Mouse (Mus musculus) embryonic facial prominence, embryonic 11.5 days (tissue): ENCODE results near the gene Wdr83. TPM values are rescaled to one million over a fixed set of nuclear protein-coding genes. Genes with fewer than 3 reads are reported as not detected.

Experiments used
- ATAC-seq: fragments of 200-750 bp; cut with Nextera tagmentation; replicated peaks from 2 replicates; pipeline ENCODE4 v1.8.0; 2017; ENCODE audit warnings: low read depth; ENCODE audit not compliant: insufficient number of reproducible peaks, low FRiP score, low TSS enrichment
- DNase-seq: peaks from one replicate; pipeline ENCODE4 v3.0.0-alpha.2; 2015; ENCODE audit warnings: low spot score
- H3K27ac ChIP-seq: fragments of 300-500 bp; sonication (generic); replicated peaks from 2 replicates; pipeline ENCODE4 v1.5.1; 2014; ENCODE audit warnings: mild to moderate bottlenecking, low read depth, low read length, control low read depth
- H3K27me3 ChIP-seq: fragments of 300-500 bp; sonication (generic); 2 replicates; pipeline ENCODE4 v1.6.1; 2014; ENCODE audit warnings: mild to moderate bottlenecking, low read length, moderate library complexity, mixed read lengths; ENCODE audit not compliant: control insufficient read depth, insufficient read depth
- H3K36me3 ChIP-seq: fragments of 300-500 bp; sonication (generic); replicated peaks from 2 replicates; pipeline ENCODE4 v1.6.1; 2014; ENCODE audit warnings: low read depth, mild to moderate bottlenecking, low read length, moderate library complexity, mixed read lengths; ENCODE audit not compliant: control insufficient read depth, insufficient read depth
- H3K4me1 ChIP-seq: fragments of 300-500 bp; sonication (generic); 2 replicates; pipeline ENCODE4 v1.6.1; 2014; ENCODE audit warnings: low read length, mixed read lengths; ENCODE audit not compliant: control insufficient read depth, insufficient read depth
- H3K4me2 ChIP-seq: fragments of 300-500 bp; sonication (generic); 2 replicates; pipeline ENCODE4 v1.6.1; 2014; ENCODE audit warnings: low read depth, mild to moderate bottlenecking, control low read depth, low read length, moderate library complexity
- H3K4me3 ChIP-seq: fragments of 300-500 bp; sonication (generic); 2 replicates; pipeline ENCODE4 v1.5.1; 2014; ENCODE audit warnings: low read depth, low read length, control low read depth
- H3K9ac ChIP-seq: fragments of 300-500 bp; sonication (generic); replicated peaks from 2 replicates; pipeline ENCODE4 v1.6.1; 2014; ENCODE audit warnings: mild to moderate bottlenecking, control low read depth, low read length
- H3K9me3 ChIP-seq: fragments of 300-500 bp; sonication (generic); replicated peaks from 2 replicates; pipeline ENCODE4 v1.6.1; 2016; ENCODE audit warnings: mild to moderate bottlenecking, low read length, inconsistent platforms, mixed read lengths; ENCODE audit not compliant: control insufficient read depth
- WGBS: fragments of 180-500 bp; shearing (Covaris S2); extraction: QIAGEN DNeasy Blood & Tissue Kit; methylation state at CpG from one replicate; pipeline ENCODE4 v1.1.7; 2014; 5-methylcytosine and 5-hydroxymethylcytosine counted together
- polyA plus RNA-seq: library from polyadenylated mRNA; unstranded; fragments of >200 nt; fragmentation: Nextera tagmentation; extraction: Ambion mirVana; gene quantifications from 2 replicates; pipeline ENCODE4 v1.2.1, GENCODE M21; 2014

The Wdr83 gene
- polyA plus RNA-seq, 1 experiment from 2014 or later, result 48.6 TPM

GRCm38 (mm10) chr8:85074617-85075016 is 6.5 kb downstream of the Wdr83 start:
- no peak overlapping the region for H3K4me2 ChIP-seq
- no peaks in the 10 kb centered on the region for H3K4me1 ChIP-seq
- WGBS, result 88% methylated on average over 10 of the region's 10 CpGs
- H3K27ac ChIP-seq, result no peak overlapping the region
- ATAC-seq, result no peak
- no peak overlapping the region for H3K9ac ChIP-seq
- no peaks in the 10 kb centered on the region for H3K9me3 ChIP-seq
- no peak overlapping the region for H3K4me3 ChIP-seq
- no peaks in the 10 kb centered on the region; the same call in 1 of the 2 replicates for H3K36me3 ChIP-seq
- no peaks in the 10 kb centered on the region for H3K27me3 ChIP-seq
- DNase-seq, result no peak

DNA sequence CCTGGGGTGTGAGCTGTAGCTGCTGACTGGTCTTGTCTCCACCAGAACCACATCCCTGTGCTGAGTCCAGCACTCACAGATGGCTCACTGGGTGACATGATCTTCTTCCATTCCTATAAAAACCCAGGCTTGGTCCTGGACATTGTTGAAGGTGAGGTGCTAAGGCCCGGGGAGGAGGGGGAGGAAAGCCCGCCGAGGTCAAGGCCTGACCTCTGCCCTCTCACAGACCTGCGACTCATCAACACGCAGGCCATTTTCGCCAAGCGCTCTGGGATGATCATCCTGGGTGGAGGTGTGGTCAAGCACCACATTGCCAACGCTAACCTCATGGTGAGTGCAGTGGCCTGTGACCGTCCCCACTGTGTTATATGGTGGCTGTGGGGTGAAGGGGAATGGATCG is 6.9 kb downstream of the Wdr83 start:
- H3K9me3 ChIP-seq, result no peaks in the 10 kb centered on the region
- H3K36me3 ChIP-seq, result no peaks in the 10 kb centered on the region; the same call in 1 of the 2 replicates
- no peaks in the 10 kb centered on the region for H3K27me3 ChIP-seq
- WGBS, result 81% methylated on average over 10 of the region's 10 CpGs
- ATAC-seq, result no peak
- no peak overlapping the region for H3K4me3 ChIP-seq
- H3K9ac ChIP-seq, result no peak overlapping the region
- H3K4me2 ChIP-seq, result no peak overlapping the region
- no peak overlapping the region for H3K27ac ChIP-seq
- H3K4me1 ChIP-seq, result no peaks in the 10 kb centered on the region
- DNase-seq, result no peak

- no peak for DNase-seq
- Histone ChIP-seq H3K27me3 (no peaks in the 10 kb centered on the region), H3K27ac (no peak overlapping the region)
Measured at GRCm38 (mm10) chr8:85073041-85073612, 8.0 kb downstream of the Wdr83 start.

GRCm38 (mm10) chr8:85072364-85072929 is 8.7 kb downstream of the Wdr83 start:
- H3K36me3 ChIP-seq, result no peaks in the 10 kb centered on the region; the same call in 1 of the 2 replicates

More at GRCm38 (mm10) chr8:85073041-85073612, 8.0 kb downstream of the Wdr83 start:
- Histone ChIP-seq H3K9me3 (no peaks in the 10 kb centered on the region), H3K36me3 (no peaks in the 10 kb centered on the region; the same call in 1 of the 2 replicates), H3K9ac (no peak overlapping the region), H3K4me2 (no peak overlapping the region), H3K4me1 (no peaks in the 10 kb centered on the region), H3K4me3 (no peak overlapping the region)
- WGBS, result 93% methylated on average over 15 of the region's 15 CpGs
- ATAC-seq, result no peak

GRCm38 (mm10) chr8:85071514-85072281 is 9.4 kb downstream of the Wdr83 start, which contains the start of gene Dhps:
Gene Dhps, plus strand, starts transcription at chr8:85071757.
- Histone ChIP-seq H3K36me3 (no peaks in the 10 kb centered on the region; the same call in 1 of the 2 replicates), H3K9ac (peak within 1 kb of the TSS; percentile 89), H3K4me3 (peak within 1 kb of the TSS; percentile 88), H3K4me1 (no peaks in the 10 kb centered on the region), H3K9me3 (no peaks in the 10 kb centered on the region), H3K27me3 (no peaks in the 10 kb centered on the region), H3K4me2 (peak within 1 kb of the TSS; percentile 68), H3K27ac (peak within 1 kb of the TSS; percentile 93)
- WGBS, result under 1% methylated on average over 68 of the region's 68 CpGs
- DNase-seq (peak; percentile 96), ATAC-seq (peak; percentile 68)

More at GRCm38 (mm10) chr8:85072364-85072929, 8.7 kb downstream of the Wdr83 start:
- no peaks in the 10 kb centered on the region for H3K27me3 ChIP-seq
- DNase-seq (no peak), ATAC-seq (no peak)
- WGBS, result 37% methylated on average over 9 of the region's 9 CpGs
- H3K4me2 ChIP-seq, result peak overlapping the region; percentile 68
- H3K4me3 ChIP-seq, result peak overlapping the region; percentile 88
- H3K9ac ChIP-seq, result peak overlapping the region; percentile 89
- no peaks in the 10 kb centered on the region for H3K4me1 ChIP-seq
- H3K27ac ChIP-seq, result no peak overlapping the region
- H3K9me3 ChIP-seq, result no peaks in the 10 kb centered on the region

GRCm38 (mm10) chr8:85071041-85071440 is 10.1 kb downstream of the Wdr83 start:
- DNase-seq (no peak), ATAC-seq (no peak)
- Histone ChIP-seq H3K4me1 (no peaks in the 10 kb centered on the region), H3K27me3 (no peaks in the 10 kb centered on the region), H3K4me2 (peak overlapping the region; percentile 68), H3K36me3 (no peaks in the 10 kb centered on the region; the same call in 1 of the 2 replicates), H3K9ac (peak overlapping the region; percentile 23; the same call in 1 of the 2 replicates), H3K9me3 (no peaks in the 10 kb centered on the region), H3K27ac (peak overlapping the region; percentile 93; the same call in 1 of the 2 replicates), H3K4me3 (peak overlapping the region; percentile 88; the same call in 1 of the 2 replicates)
- 84% methylated on average over 5 of the region's 5 CpGs for WGBS

DNA sequence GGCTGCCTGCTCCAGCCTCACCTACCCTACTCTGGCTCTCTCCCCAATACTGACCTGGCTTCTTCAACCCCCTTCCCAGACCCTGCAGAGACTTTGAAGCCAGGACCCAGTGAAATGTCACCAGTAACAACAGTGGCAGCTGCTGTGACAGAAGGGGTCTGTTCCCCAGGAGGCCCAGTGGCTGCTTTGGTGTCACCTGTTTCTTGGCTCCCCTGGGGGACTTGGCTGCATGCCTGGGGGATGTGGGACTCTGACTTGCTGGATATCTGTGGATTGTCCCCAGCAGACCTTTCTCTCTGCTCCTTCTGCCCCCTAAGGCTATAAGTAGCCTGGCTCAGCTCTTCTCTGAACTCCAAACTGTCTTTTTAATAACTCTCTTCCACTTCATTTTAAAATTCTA is 13.1 kb downstream of the Wdr83 start, which contains the start of gene Gm5741:
Gene Gm5741, minus strand, starts transcription at position 1 of the 400 bp plus-strand sequence.
- DNase-seq (no peak), ATAC-seq (no peak)
- Histone ChIP-seq H3K36me3 (no peaks in the 10 kb centered on the region), H3K9ac (no peak within 1 kb of the TSS), H3K4me3 (no peak within 1 kb of the TSS), H3K9me3 (no peaks in the 10 kb centered on the region), H3K27ac (no peak within 1 kb of the TSS), H3K27me3 (no peaks in the 10 kb centered on the region), H3K4me1 (no peaks in the 10 kb centered on the region), H3K4me2 (no peak within 1 kb of the TSS; the same call in 1 of the 2 replicates)
